Mouse (Mus musculus) monocyte, adult 2 months (primary cell): Measurements from ENCODE around the gene Ifit1bl1.
"Not testable (repeated sequence)": the region's sequence is repeated elsewhere in the genome, so short reads cannot be mapped to it uniquely, and the experiment has no call there.

Experiments used
- DNase-seq, 2 experiments: peaks; one replicate each; pipeline ENCODE4 v3.0.0; 2022; ENCODE audit warnings: low spot score in 2 of 2, low read depth in 1 of 2

Ifit1bl1 gene

DNA sequence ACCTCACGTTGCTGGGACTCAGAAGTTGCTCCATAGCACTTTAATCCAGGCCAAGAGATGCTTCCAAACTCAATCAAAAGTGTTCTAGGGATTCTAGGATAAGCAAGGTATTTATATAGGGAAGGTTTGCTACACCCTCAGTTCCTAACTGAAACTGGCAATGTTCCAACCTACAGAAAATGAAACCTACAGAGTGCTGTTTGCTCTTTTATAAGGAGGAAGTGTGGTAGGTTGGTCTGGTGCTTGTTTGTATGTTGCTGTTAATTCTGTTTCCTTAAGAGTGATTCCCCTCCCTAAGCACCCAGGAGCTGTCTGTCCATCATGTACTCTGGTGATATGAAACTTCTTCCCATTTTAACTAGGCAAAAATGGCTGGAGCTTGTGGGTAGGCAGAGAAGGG is at the start of gene Ifit1bl1:
Gene Ifit1bl1, minus strand, starts transcription at position 69 of the 400 bp plus-strand sequence.
- not testable (repeated sequence) for DNase-seq

DNA sequence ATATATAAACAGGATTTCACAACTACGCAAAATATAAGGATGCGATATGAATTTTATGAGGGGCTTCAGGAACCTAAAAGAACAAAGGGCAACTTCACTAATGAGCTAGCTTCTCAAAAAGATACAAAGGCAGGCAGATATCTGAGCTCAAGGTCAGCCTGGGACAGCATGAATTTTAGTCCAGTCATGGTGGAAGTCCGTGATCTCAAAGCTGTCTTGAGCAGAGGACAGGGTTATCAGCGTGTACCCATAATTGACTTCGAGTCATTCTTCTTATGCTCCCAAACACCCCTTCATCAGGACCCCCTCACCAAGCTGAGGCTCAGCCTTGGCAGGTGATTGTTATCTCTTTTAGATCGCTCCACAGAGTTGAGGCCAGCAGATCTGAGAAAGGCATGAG is 49.2 kb upstream of the Ifit1bl1 start:
- DNase-seq: no peak

DNA sequence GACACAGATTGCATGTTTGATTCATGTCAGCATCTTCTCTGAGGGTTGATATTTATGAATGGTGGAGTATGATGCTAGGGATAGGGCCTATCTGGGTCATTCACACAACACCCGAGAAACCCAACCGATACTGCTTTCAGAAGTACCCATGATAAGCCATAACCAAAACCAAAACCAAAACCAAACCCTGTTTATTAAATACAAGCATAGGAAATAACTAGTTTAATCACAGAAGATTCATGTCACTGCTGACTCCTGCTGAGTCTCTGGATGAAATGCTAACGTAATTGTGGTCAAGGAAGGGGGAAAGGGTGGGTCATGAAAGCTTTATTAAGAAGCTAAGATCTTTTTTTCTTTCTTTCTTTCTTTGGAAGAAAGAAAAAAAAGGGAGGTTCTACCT is 48.5 kb upstream of the Ifit1bl1 start:
- DNase-seq: no peak

DNA sequence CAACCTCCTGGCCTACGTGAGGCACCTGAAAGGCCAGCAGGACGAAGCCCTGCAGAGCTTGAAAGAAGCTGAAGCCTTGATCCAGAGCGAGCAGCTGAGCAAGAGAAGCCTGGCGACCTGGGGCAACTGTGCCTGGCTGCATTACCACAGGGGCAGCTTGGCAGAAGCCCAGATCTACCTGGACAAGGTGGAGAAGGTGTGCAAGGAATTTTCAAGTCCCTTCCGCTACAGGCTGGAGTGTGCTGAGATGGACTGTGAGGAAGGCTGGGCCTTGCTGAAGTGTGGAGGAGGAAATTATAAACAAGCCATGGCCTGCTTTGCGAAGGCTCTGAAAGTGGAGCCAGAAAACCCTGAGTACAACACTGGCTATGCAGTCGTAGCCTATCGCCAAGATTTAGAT is 45.9 kb upstream of the Ifit1bl1 start:
- DNase-seq: not testable (repeated sequence)

DNA sequence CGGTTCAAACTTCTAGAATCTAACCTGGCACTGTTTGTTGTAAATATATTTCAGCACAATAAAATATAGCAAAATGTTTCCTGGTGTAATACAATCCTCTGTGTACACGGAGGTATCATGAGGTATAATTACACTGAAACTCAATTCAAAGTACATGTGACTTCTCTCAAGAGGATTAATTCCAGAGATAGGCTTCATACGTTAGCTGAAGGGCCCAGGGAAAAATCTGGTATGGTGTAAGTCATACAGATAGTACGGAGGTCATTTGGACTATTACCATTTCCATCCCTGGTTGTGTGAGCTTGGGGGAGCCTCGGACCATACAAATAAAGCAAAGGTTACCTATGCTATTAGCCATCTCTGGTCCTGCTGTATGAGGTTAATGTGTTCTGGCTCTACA is 40.9 kb upstream of the Ifit1bl1 start:
- no peak for DNase-seq

DNA sequence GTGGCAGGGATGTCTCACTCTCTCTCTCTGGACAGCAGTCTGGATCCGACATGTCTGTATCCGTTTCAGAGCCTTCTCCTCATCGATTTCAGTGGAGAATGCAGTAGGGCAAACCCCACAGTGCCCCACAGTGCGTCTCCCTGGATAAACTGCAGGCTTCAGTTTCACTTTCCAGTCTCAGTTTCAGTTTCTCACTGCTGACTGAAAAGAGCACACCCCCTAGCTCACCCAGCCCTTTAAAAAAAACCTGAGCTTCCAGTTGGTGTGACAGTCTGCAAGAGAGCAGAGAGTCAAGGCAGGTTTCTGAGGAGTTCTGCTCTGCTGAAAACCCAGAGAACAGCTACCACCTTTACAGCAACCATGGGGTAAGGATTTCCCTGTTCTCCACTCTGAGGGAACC is 38.9 kb upstream of the Ifit1bl1 start, which contains the start of the genes Ifit1bl2 and Ifit1:
Gene Ifit1bl2, minus strand, starts transcription at position 121 of the 400 bp plus-strand sequence.
Gene Ifit1, plus strand, starts transcription at position 249 of the 400 bp plus-strand sequence.
- DNase-seq: no peak

DNA sequence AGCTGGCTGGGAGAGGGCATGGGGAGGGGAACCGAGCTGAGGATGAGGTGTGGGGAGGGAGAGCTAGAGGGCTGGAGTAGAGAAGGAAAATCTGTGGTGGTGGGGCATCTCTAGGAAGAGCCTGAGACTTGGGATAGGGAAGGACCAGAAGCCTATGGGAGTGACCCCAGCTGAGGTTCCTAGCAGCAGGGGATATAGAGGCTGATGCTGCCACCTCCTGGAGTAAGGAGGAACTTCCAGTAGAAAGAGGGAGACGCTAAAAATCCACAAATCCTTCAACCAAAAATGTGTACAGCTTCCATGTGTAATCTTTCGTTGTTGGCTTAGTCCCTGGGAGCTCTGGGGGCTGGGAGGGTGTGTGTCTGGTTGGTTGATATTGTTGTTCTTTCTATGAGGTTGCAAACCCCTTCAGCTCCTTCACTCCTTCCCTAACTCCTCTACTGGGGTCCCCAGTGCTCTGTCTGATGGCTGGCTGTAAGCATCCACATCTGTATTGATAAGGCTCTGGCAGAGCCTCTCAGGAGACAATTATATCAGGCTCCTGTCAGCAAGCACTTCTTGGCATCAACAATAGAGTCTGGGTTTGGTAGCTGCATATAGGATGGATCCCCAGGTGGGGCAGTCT is 35.3 kb upstream of the Ifit1bl1 start:
- peak in 1 of 2 experiments; percentile 10 for DNase-seq

DNA sequence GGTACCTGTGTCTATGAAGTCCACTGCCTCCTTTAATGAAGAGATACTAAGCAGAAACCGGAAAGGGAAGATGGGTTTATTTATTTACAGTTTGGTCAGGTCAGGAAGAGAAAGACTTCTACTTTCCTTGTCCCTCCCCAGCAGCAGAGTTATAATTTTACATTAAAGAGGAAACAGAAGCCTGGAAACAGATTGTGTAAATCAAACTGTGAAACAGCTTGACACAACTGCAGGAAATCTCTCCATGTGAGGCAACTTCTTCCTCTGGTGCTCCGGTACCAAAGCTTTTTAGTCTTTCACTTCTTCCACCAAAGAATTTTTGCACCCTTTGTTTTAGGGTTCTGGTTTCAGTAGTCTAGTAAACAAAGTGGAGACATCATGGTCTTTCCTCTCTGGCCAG is 31.7 kb upstream of the Ifit1bl1 start:
- DNase-seq: no peak

DNA sequence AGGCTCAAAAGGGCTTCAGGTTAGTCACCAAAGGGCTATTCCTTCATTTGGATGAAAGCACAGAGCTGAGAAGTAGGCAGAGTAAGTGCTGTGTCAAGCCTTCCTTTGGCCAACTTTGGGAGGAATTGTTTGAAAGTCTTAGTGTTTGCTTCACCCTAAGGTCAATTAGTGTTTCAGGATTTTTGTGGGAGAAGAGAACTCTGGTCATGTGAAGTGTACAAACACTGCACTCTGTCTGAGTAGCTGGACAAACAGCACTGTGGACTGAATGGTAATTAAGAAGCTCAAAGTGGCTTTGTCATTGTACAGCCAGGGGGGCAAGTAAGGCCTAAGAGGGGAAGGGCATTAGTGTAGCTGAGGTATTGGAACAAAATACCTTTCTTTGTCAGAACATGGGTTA is 29.7 kb upstream of the Ifit1bl1 start:
- DNase-seq: no peak

DNA sequence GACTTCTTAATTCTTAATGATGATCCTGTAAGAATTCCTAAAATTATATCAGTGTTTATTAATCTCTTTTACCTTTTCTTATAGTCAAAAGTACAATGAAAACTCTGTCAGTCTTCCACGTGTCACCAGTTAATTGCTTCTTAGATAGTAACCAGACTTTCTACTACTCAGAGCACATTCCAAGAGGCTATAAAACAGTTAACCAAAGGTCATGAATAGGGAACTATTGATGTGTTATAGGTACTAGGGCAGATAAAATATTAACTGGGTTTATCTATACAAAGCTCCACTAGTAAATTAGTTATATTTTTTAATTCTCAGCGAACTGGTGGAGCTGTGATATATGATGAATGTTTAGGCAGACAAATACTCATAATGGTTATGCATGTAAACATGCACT is 25.7 kb upstream of the Ifit1bl1 start:
- no peak for DNase-seq

DNA sequence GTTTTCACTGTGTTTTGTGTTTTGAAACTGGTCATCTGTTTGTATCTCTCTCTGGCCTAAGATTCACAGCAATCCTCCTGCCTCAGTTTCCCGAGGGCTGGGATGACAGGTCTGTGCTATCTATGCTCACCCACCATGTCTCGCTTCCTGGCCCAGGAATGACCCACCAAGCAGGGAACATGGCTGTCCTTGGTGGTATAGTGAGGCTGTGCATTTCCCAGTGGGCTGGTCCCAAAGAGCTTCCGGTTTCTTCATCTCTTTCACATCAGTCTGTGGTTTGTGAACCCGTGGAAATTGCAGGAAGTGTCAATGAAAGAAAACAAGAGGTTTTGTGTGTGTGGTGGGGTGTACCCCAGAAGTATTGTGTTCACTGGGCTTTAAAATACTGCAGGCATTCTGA is 22.9 kb upstream of the Ifit1bl1 start:
- DNase-seq: no peak

DNA sequence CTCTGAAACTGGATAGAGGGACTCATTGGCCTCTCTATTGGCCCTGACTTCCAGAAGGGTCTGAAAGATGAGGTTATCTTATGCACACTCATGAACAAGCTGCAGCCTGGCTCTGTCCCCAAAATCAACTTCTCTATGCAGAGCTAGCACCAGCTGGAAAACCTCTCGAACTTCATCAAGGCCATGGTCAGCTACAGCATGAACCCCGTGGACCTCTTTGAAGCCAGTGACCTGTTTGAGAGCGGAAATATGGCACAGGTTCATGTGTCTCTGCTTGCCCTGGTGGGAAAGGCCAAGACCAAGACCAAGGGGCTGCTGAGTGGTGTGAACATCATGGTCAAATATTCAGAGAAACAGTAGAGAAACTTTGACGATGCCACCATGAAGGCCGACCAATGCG is 22.0 kb upstream of the Ifit1bl1 start:
- no peak for DNase-seq

DNA sequence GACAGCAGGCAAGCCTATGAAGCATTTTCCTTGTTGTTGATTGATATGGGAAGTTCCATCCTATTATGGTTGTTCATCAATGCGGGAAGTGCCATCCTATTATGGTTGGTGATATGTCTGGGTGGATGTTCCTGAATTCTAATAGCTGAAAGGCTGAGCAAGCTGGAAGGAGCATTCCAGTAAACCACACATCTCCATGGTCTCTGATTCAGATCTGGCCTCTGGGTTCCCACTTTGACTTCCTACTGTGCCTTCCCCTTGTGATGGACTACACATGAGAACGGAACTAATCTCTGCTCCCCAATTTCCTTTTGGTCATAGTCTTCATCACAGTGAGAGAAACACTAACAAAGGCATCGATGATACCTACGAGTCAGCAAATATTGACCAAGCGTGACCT is 19.1 kb upstream of the Ifit1bl1 start:
- no peak for DNase-seq

DNA sequence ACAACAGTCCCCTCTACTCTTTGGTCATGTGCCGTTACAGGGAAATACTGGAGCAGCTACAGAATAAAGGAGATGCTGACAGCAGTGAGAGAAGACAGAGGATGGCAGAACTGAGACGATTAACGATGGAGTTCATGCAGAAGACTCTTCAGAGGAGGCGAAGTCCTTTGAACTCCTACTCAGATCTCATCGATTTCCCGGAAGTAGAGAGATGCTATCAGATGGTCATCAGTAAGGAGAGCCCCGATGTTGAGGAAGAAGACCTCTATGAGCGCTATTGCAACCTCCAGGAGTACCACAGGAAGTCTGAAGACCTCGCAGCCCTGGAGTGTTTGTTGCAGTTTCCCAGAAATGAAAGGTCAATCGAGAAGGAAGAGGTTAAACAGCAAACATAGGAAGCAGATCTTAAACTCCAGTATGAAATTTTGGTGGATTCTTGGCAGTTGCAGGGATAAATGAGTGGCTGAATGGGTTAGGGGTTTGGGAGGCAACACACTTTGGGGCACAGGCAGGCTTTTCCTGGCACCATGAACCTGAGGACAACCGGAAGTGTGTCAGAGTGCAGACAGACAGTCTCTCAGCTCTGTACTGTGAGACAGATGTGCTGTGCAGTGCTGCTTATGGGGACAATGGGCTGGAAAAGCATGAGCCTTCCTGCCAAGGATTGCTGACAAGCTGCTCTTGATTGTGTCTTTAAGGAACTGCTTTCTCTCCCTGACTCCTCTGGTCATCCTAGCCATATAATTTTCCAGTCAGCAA is 10.7 kb upstream of the Ifit1bl1 start:
- DNase-seq: not testable (repeated sequence)

DNA sequence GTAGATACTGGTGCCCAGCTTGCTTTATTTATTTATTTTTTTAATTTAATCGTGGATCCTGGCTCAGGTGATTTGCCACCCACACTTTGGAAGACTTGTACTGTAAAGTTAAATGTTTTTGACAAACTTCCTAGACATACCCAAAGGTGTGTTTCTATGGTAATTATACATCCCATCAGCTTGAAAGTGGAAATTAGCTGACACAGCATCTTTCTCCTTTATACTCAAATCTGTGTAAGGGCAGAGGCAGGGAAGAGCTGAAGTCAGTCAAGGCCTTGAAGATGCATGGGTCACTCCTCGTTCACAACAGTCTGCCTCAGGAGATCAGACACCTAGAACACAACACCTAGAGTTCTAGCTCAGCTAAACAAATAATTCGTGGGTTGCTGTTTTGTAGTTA is 8.4 kb upstream of the Ifit1bl1 start:
- DNase-seq: not testable (repeated sequence)

DNA sequence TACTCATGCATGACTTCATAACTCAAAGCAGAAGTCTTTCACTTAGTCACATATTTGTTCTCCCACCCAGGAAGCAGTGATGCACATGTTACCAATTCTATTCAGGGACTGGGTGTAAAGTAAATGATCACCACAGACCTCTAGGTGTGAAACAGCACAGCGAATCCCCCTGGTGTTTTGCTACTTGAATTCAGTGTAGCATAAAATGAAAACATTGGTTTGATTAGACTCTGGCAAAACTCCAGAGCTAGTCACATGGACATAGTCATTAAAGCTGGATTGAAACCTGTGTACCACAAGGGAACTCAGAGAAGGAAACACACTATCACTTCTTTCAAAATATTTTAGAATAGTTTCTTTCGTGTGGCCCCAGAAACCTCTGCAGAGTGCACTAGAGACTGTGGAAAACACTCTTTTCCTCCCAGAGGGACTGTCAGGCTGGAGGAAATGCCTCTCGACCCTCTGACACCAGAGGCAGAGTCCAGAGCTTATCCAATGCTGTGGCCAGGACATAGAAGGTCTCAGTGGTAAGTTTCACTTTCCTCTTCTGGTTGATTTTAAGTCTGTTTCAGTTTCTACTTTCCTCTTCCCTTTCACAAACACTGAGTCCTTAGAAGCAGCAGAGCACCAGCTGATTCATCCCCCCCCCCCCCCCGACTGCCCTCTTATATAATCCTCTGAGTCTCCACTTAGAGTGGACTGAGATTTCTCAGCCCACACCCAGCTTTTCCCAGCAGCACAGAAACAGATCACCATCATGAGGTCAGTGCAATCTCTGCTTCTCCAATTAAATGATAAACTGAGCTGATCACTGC is 5.7 kb upstream of the Ifit1bl1 start, which contains the start of gene Ifit3b:
Gene Ifit3b, plus strand, starts transcription at position 734 of the 815 bp plus-strand sequence.
- not testable (repeated sequence) for DNase-seq

DNA sequence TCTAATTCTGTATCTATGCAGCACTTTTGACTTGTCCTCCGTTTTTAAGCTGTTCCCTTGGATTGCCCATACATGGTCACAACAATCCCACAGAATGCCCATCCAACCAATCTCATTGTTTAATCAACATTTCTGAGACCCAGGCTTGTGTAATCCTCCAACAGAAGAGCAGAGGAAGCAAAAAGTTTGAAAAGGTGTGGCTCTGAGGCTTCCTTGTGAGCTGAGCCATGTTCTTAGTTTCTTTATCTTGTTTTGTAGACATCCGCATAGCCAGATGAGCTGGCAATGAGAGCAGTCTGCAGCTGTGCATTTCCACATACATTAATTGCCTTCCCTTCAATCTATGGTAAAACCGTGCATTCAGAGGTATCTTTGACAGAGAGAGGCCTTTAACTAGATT is 3.7 kb upstream of the Ifit1bl1 start:
- DNase-seq: no peak

DNA sequence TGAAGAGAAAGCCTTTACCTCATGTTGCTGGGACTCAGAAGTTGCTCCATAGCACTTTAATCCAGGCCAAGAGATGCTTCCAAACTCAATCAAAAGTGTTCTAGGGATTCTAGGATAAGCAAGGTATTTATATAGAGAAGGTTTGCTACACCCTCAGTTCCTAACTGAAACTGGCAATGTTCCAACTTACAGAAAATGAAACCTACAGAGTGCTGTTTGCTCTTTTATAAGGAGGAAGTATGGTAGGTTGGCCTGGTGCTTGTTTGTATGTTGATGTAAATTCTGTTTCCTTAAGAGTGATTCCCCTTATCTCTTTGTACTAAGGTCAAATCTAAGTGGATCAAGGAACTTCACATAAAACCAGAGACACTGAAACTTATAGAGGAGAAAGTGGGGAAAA is 2.5 kb downstream of the Ifit1bl1 start:
- DNase-seq: not testable (repeated sequence)

DNA sequence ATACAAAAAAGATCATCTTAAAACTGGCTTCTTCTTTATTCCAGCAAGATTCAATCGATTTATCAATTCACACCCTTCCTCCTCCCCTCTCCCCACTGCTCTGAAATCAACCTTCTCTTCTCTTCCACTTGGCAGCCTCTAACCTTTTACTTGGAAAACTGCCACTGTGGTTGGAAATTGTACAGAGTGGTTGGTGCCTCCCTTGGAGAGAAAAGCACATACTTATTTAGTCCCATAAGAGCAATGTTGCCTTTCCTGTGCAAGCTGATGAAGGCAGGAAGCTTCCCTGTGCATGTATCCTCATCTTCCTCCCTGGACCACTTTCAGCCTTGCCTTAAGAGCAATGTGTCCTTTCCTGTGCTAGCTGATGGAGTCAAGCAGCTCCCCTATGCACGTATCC is 3.4 kb downstream of the Ifit1bl1 start:
- DNase-seq: no peak

DNA sequence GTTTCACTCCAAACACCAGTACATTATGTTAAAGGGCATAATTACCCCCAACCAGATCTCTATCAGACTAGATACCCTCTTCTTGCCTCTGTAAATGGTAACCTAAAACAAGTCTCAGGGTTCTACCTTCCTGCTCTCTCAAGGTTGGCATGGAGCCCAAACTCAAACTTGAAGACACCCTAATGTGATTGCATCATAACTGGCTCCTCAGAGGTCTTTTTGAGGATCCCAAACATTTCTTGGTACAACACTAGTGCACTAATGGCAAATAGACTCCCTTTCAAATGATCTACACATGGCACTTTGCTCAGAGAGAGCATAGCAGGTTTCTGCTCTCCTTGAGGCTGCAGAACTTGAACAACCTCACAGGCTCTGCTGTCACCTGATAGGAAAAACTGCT is 4.9 kb downstream of the Ifit1bl1 start:
- no peak for DNase-seq

DNA sequence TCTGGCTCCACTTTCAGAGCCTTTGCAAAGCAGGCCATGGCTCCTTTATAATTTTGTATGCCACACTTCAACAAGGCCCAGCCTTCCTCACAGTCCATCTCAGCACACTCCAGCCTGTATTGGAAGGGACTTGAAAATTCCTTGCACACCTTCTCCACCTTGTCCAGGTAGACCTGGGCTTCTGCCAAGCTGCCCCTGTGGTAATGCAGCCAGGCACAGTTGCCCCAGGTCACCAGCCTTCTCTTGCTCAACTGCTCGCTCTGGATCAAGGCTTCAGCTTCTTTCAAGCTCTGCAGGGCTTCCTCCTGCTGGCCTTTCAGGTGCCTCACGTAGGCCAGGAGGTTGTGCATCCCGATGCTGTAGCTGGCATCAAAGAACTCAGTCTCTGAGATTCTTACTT is 7.2 kb downstream of the Ifit1bl1 start:
- DNase-seq: not testable (repeated sequence)

DNA sequence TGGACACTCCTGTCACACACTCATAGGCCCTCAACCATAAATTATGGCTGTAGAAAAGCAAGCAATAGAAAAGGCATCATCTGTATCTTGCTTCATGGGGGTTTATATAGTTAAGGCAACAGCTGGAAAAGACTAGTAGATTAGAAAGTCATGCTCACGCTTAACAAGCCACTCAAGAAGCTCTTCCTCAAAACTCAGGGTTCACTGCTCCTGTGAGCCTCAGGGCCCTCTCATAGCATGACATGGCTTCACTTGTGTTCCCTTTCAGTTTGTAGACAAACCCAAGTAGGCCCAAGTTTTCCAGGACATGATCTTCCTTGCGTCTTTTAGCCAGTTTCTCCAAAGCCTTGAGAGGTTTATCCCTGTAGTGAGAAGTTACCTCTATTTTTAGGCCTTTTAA is 8.3 kb downstream of the Ifit1bl1 start:
- no peak for DNase-seq
